Mouse (Mus musculus): ENCODE data around the gene Phlda2. TPM values are rescaled to one million over a fixed set of nuclear protein-coding genes. Genes with fewer than 3 reads are reported as not detected.

Gene Phlda2
- polyA plus RNA-seq (2017; shearing (Covaris generic)) = not detected

DNA sequence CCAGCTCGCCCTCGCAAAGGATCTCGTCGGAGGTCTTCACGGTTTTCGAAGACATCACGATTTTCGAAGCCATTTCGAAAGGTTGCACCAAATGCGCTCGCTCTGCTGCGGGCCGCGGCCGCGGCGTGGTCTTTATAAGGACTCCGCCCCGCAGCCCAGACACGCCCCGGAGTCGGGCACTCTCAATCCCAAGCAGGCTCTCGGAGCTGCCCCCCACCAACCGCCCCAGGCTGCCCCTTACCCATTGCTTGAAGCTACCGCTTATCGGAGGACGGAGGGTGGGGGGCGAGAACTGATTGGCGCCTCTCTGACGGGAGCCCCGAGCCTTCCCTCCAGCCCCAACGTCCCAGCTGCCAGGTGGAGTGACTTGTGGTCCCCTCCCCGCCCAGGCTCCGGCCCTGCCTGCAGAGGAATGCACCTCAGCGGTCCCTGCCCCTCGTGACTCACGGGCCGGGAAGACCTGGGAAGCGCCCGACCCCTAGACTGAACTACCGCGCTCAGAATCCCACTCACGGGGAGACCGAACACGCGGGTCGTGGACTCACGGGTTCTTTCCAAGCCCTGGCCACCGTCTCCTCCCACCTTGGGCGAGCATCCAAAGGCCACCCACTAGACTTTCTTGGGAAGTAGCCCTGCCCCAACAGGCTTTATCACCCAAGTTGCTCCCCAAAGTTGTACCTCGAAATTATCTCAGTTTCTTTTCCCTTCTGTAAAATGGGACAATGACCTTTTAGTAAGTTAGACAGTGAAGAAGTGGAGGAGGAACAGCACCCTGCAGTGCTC is at the start of gene Phlda2:
Gene Phlda2 (minus strand): TSS at position 733 of the 783 bp plus-strand sequence.

DNA sequence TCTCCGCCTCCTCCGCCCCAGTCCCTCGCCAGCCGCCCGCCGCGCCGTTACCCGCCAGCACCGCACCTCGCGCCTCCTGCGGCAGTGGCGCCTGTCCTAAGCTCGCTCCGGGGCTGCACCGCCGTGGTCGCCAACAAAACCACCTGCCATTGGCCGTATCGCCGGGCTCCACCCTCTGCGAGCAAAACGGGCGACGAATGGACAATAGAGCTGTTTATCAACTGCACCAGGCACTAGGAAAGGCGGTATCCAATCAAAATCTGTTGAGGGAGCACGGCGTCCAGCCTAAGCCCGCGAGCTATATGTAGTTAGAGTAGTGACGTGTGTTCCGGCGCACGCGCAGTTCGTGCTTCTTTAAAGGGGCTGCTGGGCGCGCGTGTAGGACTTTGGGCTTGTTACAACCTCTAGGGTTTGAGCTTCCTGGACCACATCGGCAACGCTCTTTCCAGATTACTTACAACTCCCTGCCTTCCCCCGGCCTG is 46.1 kb upstream of the Phlda2 start, which contains the start of gene Nap1l4:
Gene Nap1l4 (minus strand): TSS at position 131 of the 482 bp plus-strand sequence.

DNA sequence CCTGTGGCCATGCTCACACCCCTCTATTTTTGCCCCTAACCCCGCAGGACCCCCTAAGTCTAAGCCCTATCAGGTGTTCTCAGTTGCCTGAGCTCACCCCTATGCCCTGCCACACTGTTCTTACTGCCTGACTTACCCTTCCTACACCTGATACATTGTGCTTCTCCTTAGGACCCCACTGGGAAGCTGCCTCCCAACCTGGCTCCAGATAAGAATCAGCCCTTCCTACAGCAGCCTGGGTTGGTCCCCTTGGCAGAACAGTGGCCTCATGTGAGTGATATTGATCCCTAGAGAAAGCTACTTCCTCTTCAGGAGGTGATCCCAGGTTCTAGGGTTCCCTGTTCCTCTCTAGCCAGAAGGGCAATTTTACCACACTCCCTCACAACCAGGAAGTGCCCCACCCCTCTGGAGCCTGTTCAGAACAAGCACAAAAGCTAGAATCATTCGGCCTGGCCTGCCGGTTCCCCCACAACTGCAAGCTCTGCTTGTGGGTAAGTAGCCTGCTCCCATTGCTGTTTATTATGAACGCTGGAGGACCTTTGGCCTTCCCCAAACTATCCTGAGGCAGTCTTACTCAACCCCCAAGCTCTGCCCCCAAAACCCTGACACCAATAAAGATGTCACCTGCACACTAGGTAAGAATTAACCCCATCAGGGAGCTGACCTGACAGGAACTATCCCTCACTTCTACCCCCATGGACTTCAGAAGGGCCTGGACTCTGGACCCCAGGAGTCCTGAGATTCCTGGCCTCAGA is 29.4 kb downstream of the Phlda2 start, which contains the start of gene Slc22a18:
Gene Slc22a18 (plus strand): TSS at position 390 of the 755 bp plus-strand sequence.

DNA sequence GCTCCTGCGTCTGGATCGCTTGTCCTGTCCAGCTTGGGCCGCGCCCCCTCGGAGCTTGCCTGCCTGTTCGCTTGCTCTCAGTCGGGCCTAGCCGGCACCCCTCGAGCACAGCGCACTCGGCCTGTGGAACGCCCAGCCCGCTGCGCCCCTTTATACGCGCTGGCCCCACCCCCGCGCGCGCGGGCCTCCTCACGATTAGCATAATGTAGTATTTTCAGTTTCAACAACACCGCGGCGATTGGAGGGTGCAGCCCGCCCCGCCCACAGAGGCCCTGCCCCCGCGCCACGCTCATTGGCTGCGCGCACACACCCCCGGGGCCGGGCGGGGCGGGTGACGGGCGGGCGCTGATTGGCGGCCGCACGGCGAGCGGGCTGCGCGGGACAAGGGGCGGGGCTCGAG is 42.1 kb downstream of the Phlda2 start, which contains the start of gene Cdkn1c:
Gene Cdkn1c (minus strand): TSS at position 177 of the 400 bp plus-strand sequence.

Other genes with a start within 250 kb of the Phlda2 start
- 7.4 TPM for gene Cdkn1c, start 42.1 kb downstream of the Phlda2 start, polyA plus RNA-seq (2017; shearing (Covaris generic))
- gene Slc22a18, start 29.4 kb downstream of the Phlda2 start, polyA plus RNA-seq (2017; shearing (Covaris generic)) = 0.51 TPM
- gene Nap1l4, start 46.0 kb upstream of the Phlda2 start, polyA plus RNA-seq (2017; shearing (Covaris generic)) = 299 TPM
- 48.2 TPM for gene Cars, start 96.9 kb upstream of the Phlda2 start, polyA plus RNA-seq (2017; shearing (Covaris generic))
- 24.0 TPM for gene Tnfrsf26, start 125.6 kb upstream of the Phlda2 start, polyA plus RNA-seq (2017; shearing (Covaris generic))
- 22.3 TPM for gene Tnfrsf22, start 146.5 kb upstream of the Phlda2 start, polyA plus RNA-seq (2017; shearing (Covaris generic))
- 2.5 TPM for gene Tnfrsf23, start 182.7 kb upstream of the Phlda2 start, polyA plus RNA-seq (2017; shearing (Covaris generic))

Measured in CD4-positive, CD25-positive, alpha-beta regulatory T cell (primary cell).